Mouse (Mus musculus) natural killer cell, adult 2 months (primary cell): ENCODE measurements around the gene Chd3.

Source experiments
- DNase-seq, 2 experiments: peaks; one replicate each; pipeline ENCODE4 v3.0.0; 2022; ENCODE audit warnings: low spot score in 2 of 2

Chd3 gene

GRCm38 (mm10) chr11:69366157-69366854, 2.9 kb downstream of the Chd3 start:
- DNase-seq = peak; percentile 83 to 84

- DNase-seq = no peak
Measured at GRCm38 (mm10) chr11:69365722-69366121, 3.5 kb downstream of the Chd3 start.

DNA sequence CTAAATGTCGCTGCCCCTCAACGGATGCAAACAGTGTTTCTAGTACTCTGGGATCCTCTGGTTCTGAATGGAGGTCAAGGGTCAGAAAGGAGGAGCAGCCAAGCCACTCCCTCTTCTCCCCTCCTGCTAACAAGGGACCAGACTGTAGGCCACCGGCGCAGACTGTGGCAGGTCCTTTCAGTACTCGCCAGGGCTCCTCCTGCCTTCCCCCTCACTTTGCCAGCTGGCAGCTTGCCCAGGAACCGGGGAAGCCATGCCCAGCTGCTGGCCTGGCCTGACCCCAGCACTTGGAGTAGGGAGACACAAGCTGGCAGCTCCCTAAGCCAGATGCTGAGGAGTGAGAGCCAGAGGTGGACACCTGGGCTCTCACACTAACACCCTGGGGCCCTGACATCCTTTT, 4.3 kb downstream of the Chd3 start:
- DNase-seq = no peak

GRCm38 (mm10) chr11:69364376-69364775, 4.8 kb downstream of the Chd3 start:
- DNase-seq = no peak

GRCm38 (mm10) chr11:69362479-69362878, 6.7 kb downstream of the Chd3 start:
- DNase-seq = no peak

DNA sequence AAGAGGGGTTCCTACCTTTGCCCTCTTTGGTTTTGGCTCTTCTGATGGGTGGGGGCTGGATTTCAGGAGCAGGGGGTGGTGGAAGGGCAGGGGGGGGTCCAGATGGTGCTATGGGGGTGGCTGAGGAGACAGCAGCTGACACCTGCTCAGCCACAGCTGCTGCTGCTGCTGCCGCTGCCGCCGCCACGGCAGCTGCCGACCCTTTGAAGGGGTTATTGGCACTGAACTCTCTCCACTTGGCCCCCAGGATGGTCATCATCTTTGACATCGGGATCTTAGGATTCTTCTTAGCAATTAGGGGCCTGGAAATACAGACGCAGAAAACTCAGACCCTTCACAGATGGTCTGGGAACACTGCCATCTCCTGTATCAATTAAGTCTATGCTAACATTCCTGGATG, 7.2 kb downstream of the Chd3 start:
- DNase-seq = no peak

- no peak for DNase-seq
Measured at GRCm38 (mm10) chr11:69357690-69358089, 11.5 kb downstream of the Chd3 start.

GRCm38 (mm10) chr11:69356544-69356943, 12.7 kb downstream of the Chd3 start:
- DNase-seq = no peak

GRCm38 (mm10) chr11:69346441-69346840, 22.8 kb downstream of the Chd3 start:
- no peak for DNase-seq

GRCm38 (mm10) chr11:69340161-69341131, 28.8 kb downstream of the Chd3 start, which contains the start of gene Rnf227:
Gene Rnf227 (plus strand): TSS chr11:69340461.
- peak; percentile 53 to 60 for DNase-seq

- no peak for DNase-seq
Measured at GRCm38 (mm10) chr11:69334796-69335195, 34.4 kb downstream of the Chd3 start.

DNA sequence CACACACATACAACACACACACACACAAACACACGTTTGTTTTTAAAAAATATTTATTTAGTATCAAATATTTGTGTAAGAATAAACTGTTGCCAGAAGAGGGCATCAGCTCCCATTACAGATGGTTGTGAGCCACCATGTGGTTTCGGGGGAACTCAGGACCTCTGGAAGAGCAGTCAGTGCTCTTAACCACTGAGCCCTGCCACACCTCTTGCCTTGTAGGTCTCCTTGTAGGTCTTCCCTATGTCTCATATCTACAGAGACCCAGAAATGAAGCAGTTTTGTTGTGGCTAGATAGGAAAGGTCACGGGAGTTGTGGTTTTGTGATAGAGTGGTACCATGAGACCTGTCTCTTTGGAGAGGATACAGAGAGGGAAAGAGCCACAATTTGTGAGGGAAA, 35.3 kb downstream of the Chd3 start:
- no peak for DNase-seq

DNA sequence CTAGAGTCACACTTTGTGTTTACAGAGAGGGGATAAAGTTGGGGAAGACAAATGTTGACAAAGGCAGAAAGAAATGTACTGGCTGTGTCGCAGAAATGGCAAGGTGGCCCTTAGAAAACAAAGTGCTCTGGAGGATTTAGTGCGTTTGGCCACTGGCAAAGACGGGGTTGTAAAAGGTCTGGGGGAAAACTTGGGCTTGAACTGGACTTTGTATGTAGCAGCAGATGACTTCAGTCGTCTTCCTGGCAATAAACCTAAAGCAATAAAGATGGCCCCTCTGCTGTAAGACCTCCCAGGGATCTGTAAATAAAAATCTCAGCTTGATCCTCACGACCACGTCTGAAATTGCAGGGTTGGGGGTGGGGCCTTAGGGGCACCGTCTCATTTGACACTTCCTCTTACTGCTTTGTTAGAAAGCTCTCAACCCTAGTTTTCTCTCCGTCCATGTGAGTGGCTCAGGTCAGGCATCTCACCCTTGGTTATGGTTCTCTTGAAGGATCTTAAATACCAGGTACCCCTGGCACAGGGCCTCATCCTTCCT, 36.4 kb downstream of the Chd3 start:
- DNase-seq = no peak

- peak; percentile 38 to 57 for DNase-seq
Measured at GRCm38 (mm10) chr11:69331929-69332405, 37.2 kb downstream of the Chd3 start.

DNA sequence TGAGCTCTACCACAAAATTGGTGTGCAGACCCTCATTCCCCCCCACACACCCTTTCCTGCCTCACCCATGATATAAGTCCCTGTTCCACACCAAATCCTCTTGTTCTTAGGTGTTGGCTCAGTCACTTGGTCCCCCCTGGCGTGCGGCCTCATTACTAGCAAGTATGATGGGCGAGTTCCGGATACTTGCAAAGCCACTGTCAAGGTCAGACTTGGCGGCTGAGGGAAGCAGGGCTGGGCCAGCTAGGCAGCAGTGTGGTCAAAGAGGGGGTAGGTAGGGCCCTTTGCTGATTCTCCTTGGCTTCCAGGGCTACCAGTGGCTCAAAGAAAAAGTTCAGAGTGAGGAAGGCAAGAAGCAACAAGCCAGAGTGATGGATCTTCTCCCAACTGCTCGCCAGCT, 38.1 kb downstream of the Chd3 start:
- DNase-seq = no peak

- DNase-seq = no peak
Measured at GRCm38 (mm10) chr11:69328517-69328916, 40.7 kb downstream of the Chd3 start.

GRCm38 (mm10) chr11:69327648-69328047, 41.6 kb downstream of the Chd3 start:
- no peak for DNase-seq

- DNase-seq = no peak
Measured at GRCm38 (mm10) chr11:69327157-69327442, 42.1 kb downstream of the Chd3 start.

DNA sequence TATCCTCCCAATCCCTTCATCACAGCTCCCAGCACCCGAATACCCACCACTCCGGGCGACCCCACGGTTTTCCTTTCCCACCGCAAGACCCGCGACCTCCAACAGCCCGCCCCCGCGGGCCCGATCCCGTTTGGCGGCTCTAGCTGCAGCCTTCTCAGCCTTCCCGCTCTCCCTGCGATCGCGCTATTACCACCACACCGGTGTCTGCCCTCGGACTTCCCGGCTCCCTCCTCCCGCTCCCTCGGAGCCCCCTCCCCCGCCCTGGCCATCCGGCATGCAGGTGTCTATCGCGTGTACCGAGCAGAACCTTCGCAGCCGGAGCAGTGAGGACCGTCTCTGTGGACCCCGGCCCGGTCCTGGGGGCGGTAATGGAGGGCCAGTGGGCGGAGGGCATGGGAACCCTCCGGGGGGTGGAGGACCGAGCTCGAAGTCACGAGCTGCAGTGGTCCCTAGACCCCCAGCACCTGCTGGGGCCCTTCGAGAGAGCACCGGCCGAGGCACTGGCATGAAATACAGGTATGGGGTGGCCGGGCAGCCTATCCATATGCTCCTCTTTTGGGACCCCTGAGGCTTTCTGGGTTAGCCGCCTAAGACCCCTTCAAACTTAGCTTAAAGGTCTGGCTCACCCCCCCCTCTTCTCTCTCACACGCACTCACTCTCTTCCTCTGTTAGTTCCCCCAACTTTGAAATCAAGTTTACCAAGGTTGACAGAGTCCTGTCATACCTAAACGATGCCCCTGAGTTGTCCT, 42.6 kb downstream of the Chd3 start:
- no peak for DNase-seq

- peak; percentile 75 to 82 for DNase-seq
Measured at GRCm38 (mm10) chr11:69325628-69326407, 43.4 kb downstream of the Chd3 start, which contains the start of gene Kcnab3. Gene Kcnab3 (plus strand): TSS chr11:69326258.

DNA sequence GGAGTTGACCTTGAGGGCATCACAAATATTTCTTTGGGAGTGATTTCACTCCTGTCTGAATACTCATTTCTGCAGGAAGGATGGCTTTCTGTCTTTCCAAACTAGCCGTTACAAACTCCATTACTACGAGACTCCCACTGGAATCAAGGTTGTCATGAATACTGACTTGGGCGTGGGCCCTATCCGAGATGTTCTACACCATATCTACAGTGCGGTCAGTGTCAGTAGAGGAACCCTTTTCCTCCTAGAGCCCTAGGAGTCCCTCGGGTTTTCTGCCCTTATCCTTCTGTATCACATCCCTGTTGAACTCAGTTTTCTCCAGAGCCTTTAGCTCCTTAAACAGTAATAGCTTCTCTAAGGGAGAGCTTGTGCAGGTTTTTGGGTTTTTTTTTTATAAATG, 44.5 kb downstream of the Chd3 start:
- no peak for DNase-seq
